8 mouse cellular contexts compared by ENCODE assay signal in genomic region chr11:69060448-69061254, GRCm38 (mm10). TPM values are rescaled to one million over a fixed set of nuclear protein-coding genes. Genes with fewer than 3 reads are reported as not detected.
DNase-seq lines count a peak whose midpoint lies in the region; ATAC-seq and TF ChIP-seq lines count a peak whose summit lies in the region.

No protein-coding gene starts in this region.

- peak overlapping the region; percentile 98 for H3K4me2 ChIP-seq in heart, embryonic 11.5 days
- peak overlapping the region; percentile 86 for H3K4me2 ChIP-seq in midbrain, postnatal 0 days (ENCODE audit: low read depth, low read length, poor library complexity, severe bottlenecking)

- peak overlapping the region; percentile 87 for H3K27ac ChIP-seq in heart, embryonic 11.5 days (ENCODE audit: low read depth, low read length)
- peak overlapping the region; percentile 92 for H3K27ac ChIP-seq in midbrain, postnatal 0 days (ENCODE audit: low read depth, low read length)

- no peak for TF ChIP-seq CTCF in brain, embryonic 14.5 days (IDR thresholded peaks at IDR 0.05; ENCODE audit: borderline replicate concordance, extremely low read depth, insufficient read depth, insufficient read length)
- no peak for TF ChIP-seq CTCF in midbrain, postnatal 0 days (IDR thresholded peaks at IDR 0.05)

- H3K4me1 ChIP-seq in heart, embryonic 11.5 days (ENCODE audit: control insufficient read depth, insufficient read depth, low read length) = peaks cover 20% of the 10 kb centered on the region
- H3K4me1 ChIP-seq in midbrain, postnatal 0 days (ENCODE audit: insufficient read depth, low read length) = peaks cover 10% of the 10 kb centered on the region

- peak overlapping the region; percentile 87 for H3K9ac ChIP-seq in heart, embryonic 11.5 days (ENCODE audit: low read depth, low read length)
- peak overlapping the region; percentile 85 for H3K9ac ChIP-seq in midbrain, postnatal 0 days (replicated peaks; ENCODE audit: low read length, poor library complexity, severe bottlenecking)

- H3K4me3 ChIP-seq in heart, embryonic 11.5 days (ENCODE audit: low read depth, low read length) = peak overlapping the region; percentile 84
- peak overlapping the region; percentile 90 for H3K4me3 ChIP-seq in midbrain, postnatal 0 days (ENCODE audit: low read depth, low read length)

- ATAC-seq in heart, embryonic 11.5 days (replicated peaks; ENCODE audit: insufficient number of reproducible peaks, low FRiP score, low TSS enrichment) = no peak
- ATAC-seq in midbrain, postnatal 0 days (ENCODE audit: low FRiP score) = no peak
- ATAC-seq in megakaryocyte-erythroid progenitor cell, adult 5-6 weeks (replicated peaks; ENCODE audit: low FRiP score, low TSS enrichment, poor library complexity, severe bottlenecking) = no peak

- DNase-seq in heart, adult 11 months = peak; percentile 97
- no peak for DNase-seq in heart, adult 8-10 months (ENCODE audit: low spot score)
- peak; percentile 67 for DNase-seq in A20 (ENCODE audit: low read depth, low spot score)
- peak; percentile 38 for DNase-seq in brain, embryonic 14.5 days (ENCODE audit: low read depth)
- DNase-seq in kidney, postnatal 25 days = peak; percentile 36 to 71
- DNase-seq in midbrain, postnatal 0 days (ENCODE audit: low spot score) = no peak

- no peaks in the 10 kb centered on the region for H3K27me3 ChIP-seq in heart, embryonic 11.5 days (ENCODE audit: control insufficient read depth, insufficient read depth, low read length)
- H3K27me3 ChIP-seq in midbrain, postnatal 0 days (ENCODE audit: insufficient read depth, low read length) = no peaks in the 10 kb centered on the region

- TF ChIP-seq POLR2A in brain, embryonic 14.5 days (IDR thresholded peaks at IDR 0.05; ENCODE audit: borderline replicate concordance, extremely low read depth, insufficient read depth, insufficient read length, poor library complexity, severe bottlenecking) = no peak

- WGBS in heart, embryonic 11.5 days (ENCODE audit: insufficient replicate concordance) = 1% methylated on average over 37 of the region's 40 CpGs
- WGBS in midbrain, postnatal 0 days = under 1% methylated on average over 40 of the region's 40 CpGs

- H3K36me3 ChIP-seq in heart, embryonic 11.5 days (ENCODE audit: control insufficient read depth, insufficient read depth, low read length) = no peaks in the 10 kb centered on the region
- H3K36me3 ChIP-seq in midbrain, postnatal 0 days (ENCODE audit: insufficient read depth, low read length) = no peaks in the 10 kb centered on the region

- H3K9me3 ChIP-seq in heart, embryonic 11.5 days (replicated peaks; ENCODE audit: control insufficient read depth, low read length) = no peaks in the 10 kb centered on the region
- no peaks in the 10 kb centered on the region for H3K9me3 ChIP-seq in midbrain, postnatal 0 days (ENCODE audit: low read length)

RNA-seq across cellular contexts. Expression of gene Borcs6, which starts 1.1 kb away (rescaled TPM):
- 10 to 100 TPM; 16.1 to 18.7 (median 17.1) TPM for total RNA-seq in heart, adult 8-10 months (2022)
- polyA plus RNA-seq in brain, embryonic 14.5 days (2012; rRNA removed) = 19.6 and 22.1 TPM in 2 replicates
- 7.7 and 9.8 TPM in 2 replicates for polyA plus RNA-seq in heart, embryonic 11.5 days (2014; fragmentation: Nextera tagmentation; extraction: Ambion mirVana)
- total RNA-seq in midbrain, postnatal 0 days (2014; rRNA removed) = 33.3 and 39.0 TPM in 2 replicates
- 21.1 and 21.3 TPM in 2 replicates for polyA plus RNA-seq in midbrain, postnatal 0 days (2015; fragmentation: Nextera tagmentation; extraction: Ambion mirVana)
- 0.46 and 7.0 TPM in 2 replicates for total RNA-seq in megakaryocyte-erythroid progenitor cell, adult 5-6 weeks (2014; fragmentation: Nextera tagmentation)
- 3.5 TPM in 2 replicates for total RNA-seq in megakaryocyte-erythroid progenitor cell, adult 5-6 weeks (2017)

RNA-seq across cellular contexts. Expression of gene Tmem107, which starts 10.0 kb away (rescaled TPM):
- 1 to 10 TPM; 6.3 to 8.4 (median 7.5) TPM for total RNA-seq in heart, adult 8-10 months (2022)
- polyA plus RNA-seq in brain, embryonic 14.5 days (2012; rRNA removed) = 25.6 and 35.1 TPM in 2 replicates
- polyA plus RNA-seq in heart, embryonic 11.5 days (2014; fragmentation: Nextera tagmentation; extraction: Ambion mirVana) = 26.4 and 28.2 TPM in 2 replicates
- 42.4 and 61.8 TPM in 2 replicates for total RNA-seq in midbrain, postnatal 0 days (2014; rRNA removed)
- polyA plus RNA-seq in midbrain, postnatal 0 days (2015; fragmentation: Nextera tagmentation; extraction: Ambion mirVana) = 23.8 and 27.8 TPM in 2 replicates
- total RNA-seq in megakaryocyte-erythroid progenitor cell, adult 5-6 weeks (2014; fragmentation: Nextera tagmentation) = 33.8 and 51.0 TPM in 2 replicates
- 16.2 and 33.4 TPM in 2 replicates for total RNA-seq in megakaryocyte-erythroid progenitor cell, adult 5-6 weeks (2017)

RNA-seq across cellular contexts. Expression of gene Aurkb, which starts 15.2 kb away (rescaled TPM):
- under 1 TPM in 2 of 4 experiments, not detected in 2; 0.33 to 0.75 TPM for total RNA-seq in heart, adult 8-10 months (2022)
- 38.3 and 74.9 TPM in 2 replicates for polyA plus RNA-seq in brain, embryonic 14.5 days (2012; rRNA removed)
- 89.2 and 89.6 TPM in 2 replicates for polyA plus RNA-seq in heart, embryonic 11.5 days (2014; fragmentation: Nextera tagmentation; extraction: Ambion mirVana)
- total RNA-seq in midbrain, postnatal 0 days (2014; rRNA removed) = 6.9 and 10.5 TPM in 2 replicates
- polyA plus RNA-seq in midbrain, postnatal 0 days (2015; fragmentation: Nextera tagmentation; extraction: Ambion mirVana) = 6.0 and 6.9 TPM in 2 replicates
- 118 and 122 TPM in 2 replicates for total RNA-seq in megakaryocyte-erythroid progenitor cell, adult 5-6 weeks (2014; fragmentation: Nextera tagmentation)
- total RNA-seq in megakaryocyte-erythroid progenitor cell, adult 5-6 weeks (2017) = 60.0 and 75.0 TPM in 2 replicates

RNA-seq across cellular contexts. Expression of gene Vamp2, which starts 27.6 kb away (rescaled TPM):
- 10 to 100 TPM; 57.1 to 72.2 (median 68.6) TPM for total RNA-seq in heart, adult 8-10 months (2022)
- polyA plus RNA-seq in brain, embryonic 14.5 days (2012; rRNA removed) = 251 and 319 TPM in 2 replicates
- polyA plus RNA-seq in heart, embryonic 11.5 days (2014; fragmentation: Nextera tagmentation; extraction: Ambion mirVana) = 89.7 and 94.7 TPM in 2 replicates
- 144 and 157 TPM in 2 replicates for total RNA-seq in midbrain, postnatal 0 days (2014; rRNA removed)
- polyA plus RNA-seq in midbrain, postnatal 0 days (2015; fragmentation: Nextera tagmentation; extraction: Ambion mirVana) = 591 and 600 TPM in 2 replicates
- total RNA-seq in megakaryocyte-erythroid progenitor cell, adult 5-6 weeks (2014; fragmentation: Nextera tagmentation) = 46.7 and 60.3 TPM in 2 replicates
- total RNA-seq in megakaryocyte-erythroid progenitor cell, adult 5-6 weeks (2017) = 7.5 and 15.7 TPM in 2 replicates

RNA-seq across cellular contexts. Expression of gene Per1, which starts 34.4 kb away (rescaled TPM):
- total RNA-seq in heart, adult 8-10 months (2022) = 10 to 100 TPM; 33.3 to 81.2 (median 48.5) TPM
- polyA plus RNA-seq in brain, embryonic 14.5 days (2012; rRNA removed) = 12.2 and 16.3 TPM in 2 replicates
- polyA plus RNA-seq in heart, embryonic 11.5 days (2014; fragmentation: Nextera tagmentation; extraction: Ambion mirVana) = 6.2 and 6.3 TPM in 2 replicates
- total RNA-seq in midbrain, postnatal 0 days (2014; rRNA removed) = 28.5 and 47.1 TPM in 2 replicates
- 11.8 and 15.4 TPM in 2 replicates for polyA plus RNA-seq in midbrain, postnatal 0 days (2015; fragmentation: Nextera tagmentation; extraction: Ambion mirVana)
- total RNA-seq in megakaryocyte-erythroid progenitor cell, adult 5-6 weeks (2014; fragmentation: Nextera tagmentation) = 11.3 and 17.6 TPM in 2 replicates
- total RNA-seq in megakaryocyte-erythroid progenitor cell, adult 5-6 weeks (2017) = 4.7 and 12.5 TPM in 2 replicates

Comparison
In these comparisons a context has a peak if more than half of its experiments do, and no peak if none do; other contexts are left out.
1. DNase-seq: peak in heart, adult 11 months (single experiment), A20 (single experiment), brain, embryonic 14.5 days (single experiment) and kidney, postnatal 25 days (2 of 2); none in heart, adult 8-10 months (single experiment) and midbrain, postnatal 0 days (single experiment).